In genomic region chrX:167201365-167201764, GRCm38 (mm10) we compare ENCODE assay signal across 10 mouse cellular contexts.
DNase-seq lines count a peak whose midpoint lies in the region.
"Had no signal": no experiment of that assay in that cellular context is flagged by ENCODE, and none has a peak within 500 bp of the region (broad histone marks: within the 10 kb centered on the region; RNA-seq: fewer than 3 reads in every experiment).

No protein-coding gene starts in this region.

- DNase-seq in CD4-positive helper T cell, adult 2 months (ENCODE audit: low read depth, low spot score), result peak; percentile 75
- peak; percentile 49 for DNase-seq in T-cell, adult 2 months (ENCODE audit: low spot score)
- peak; percentile 79 for DNase-seq in induced T-regulatory cell, adult 2 months (ENCODE audit: low read depth)
- peak; percentile 75 for DNase-seq in naive thymus-derived CD4-positive, alpha-beta T cell, adult 2 months (ENCODE audit: low read depth)
- DNase-seq in thymus, postnatal 25 days, result no peak
- DNase-seq in thymus, postnatal 10 days (ENCODE audit: low spot score in 2 of 2), result no peak
- no peak for DNase-seq in cerebellum, postnatal 10 days
- DNase-seq: cerebellum, adult 8-10 months; kidney, adult 11 months; thymus, postnatal 14 days had no signal

Comparison
In these comparisons a context has a peak if more than half of its experiments do, and no peak if none do; other contexts are left out.
1. DNase-seq: peak in CD4-positive helper T cell, adult 2 months (single experiment), T-cell, adult 2 months (single experiment), induced T-regulatory cell, adult 2 months (single experiment) and naive thymus-derived CD4-positive, alpha-beta T cell, adult 2 months (single experiment); none in thymus, postnatal 25 days (single experiment), thymus, postnatal 10 days (0 of 2) and cerebellum, postnatal 10 days (0 of 2).